Mouse (Mus musculus): ENCODE results near the gene Csnk2a1. TPM values are rescaled to one million over a fixed set of nuclear protein-coding genes. Genes with fewer than 3 reads are reported as not detected.
A peak's percentile ranks its signal among the peaks of the same experiment; 100 is the strongest.

Gene Csnk2a1
- total RNA-seq, 1 experiment from 2014 or later: 103 TPM

DNA sequence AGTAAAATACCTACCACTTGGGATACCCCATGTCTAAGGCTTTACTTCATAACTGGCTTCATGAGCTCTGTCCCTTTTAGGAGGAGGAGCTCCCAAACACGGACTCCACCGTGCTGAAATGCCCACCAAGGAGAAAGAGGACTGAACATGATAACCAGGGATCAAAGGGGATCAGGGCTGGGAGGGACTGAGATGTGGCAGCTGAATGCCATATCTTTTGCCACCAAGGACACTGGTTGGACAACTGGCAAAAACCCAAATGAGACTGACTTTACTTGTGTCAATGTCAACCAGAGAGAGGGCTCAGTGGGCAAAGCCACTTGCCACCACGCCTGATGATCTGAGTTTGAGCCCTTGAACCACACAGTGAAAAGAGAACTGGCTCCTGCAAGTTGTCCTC lies 98.2 kb downstream of the Csnk2a1 start:
- peak; percentile 50 for DNase-seq

DNA sequence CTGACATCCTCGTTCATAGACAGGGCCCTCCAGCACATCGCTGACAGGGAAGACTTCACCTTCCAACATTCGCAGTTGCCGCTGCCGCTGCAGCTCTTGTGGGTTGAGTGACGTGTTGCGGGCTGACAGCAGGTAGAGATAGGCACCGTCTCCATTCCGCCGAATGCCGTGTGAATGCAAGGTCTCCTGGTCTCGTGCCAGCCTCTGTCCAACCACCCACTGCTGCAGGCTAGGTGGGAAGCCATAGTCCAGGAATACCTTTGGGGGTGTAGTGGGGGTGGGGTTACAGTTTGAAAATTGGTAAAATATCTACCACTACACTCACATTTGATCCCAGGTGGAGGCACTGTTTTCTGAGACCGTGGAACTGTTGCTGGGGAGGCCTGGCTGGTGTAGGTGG lies 99.5 kb downstream of the Csnk2a1 start:
- DNase-seq: no peak

- peak; percentile 52 for DNase-seq
Measured at GRCm38 (mm10) chr2:152326654-152327053, 100.0 kb downstream of the Csnk2a1 start.

DNA sequence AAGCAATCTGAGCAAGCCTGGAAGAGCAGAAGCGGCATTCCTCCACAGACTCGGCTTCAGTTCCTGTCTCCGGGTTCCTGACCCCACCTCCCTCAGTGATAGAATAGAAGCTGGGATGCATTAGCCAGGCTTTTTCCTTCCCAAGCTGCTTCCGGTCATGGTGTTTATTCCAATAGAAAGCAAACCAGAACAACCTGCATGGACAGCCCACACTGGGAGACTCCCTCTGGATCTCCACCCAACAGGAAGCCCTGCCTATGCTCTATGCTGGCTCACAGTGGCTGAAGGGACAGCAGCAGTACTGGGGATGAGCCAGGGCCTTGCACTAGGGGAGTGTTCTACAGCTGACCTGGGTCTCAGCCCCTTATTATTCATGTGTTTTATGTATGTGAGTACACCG lies 101.3 kb downstream of the Csnk2a1 start:
- no peak for DNase-seq

DNA sequence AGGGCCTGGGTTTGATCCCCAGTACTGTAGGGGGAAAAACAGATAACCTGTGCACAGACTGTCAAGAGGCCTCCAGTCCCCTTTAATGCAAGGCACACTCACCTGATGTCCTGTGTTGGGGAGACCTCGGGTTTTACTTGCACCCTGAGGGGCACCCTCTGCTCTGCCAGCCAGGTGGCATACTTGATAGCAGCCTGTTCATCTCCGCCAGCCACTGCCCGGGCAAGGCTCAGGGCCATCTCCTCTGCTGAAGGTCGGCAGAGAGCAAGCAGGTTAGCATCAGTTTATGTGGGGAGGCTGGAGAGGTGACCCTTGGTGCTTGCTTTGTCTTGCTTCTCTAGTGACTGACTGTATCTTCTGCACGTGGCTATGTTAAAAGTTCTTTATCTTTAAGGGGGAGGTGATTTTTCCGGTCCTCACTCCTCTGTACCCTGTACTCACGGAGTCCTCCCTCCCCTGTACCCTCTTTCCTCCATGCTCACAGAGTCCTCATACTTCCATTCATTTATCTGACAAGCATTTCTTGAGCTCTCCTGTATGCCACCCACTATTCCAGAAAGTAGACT lies 104.3 kb downstream of the Csnk2a1 start:
- peak; percentile 38 for DNase-seq

Other genes starting within 250 kb of the Csnk2a1 start
- 8.2 and 8.5 TPM in 2 replicates for gene Fam110a, start 246.6 kb upstream of the Csnk2a1 start, total RNA-seq (2021)
- 1.6 and 2.4 TPM in 2 replicates for gene Slc52a3, start 230.3 kb upstream of the Csnk2a1 start, total RNA-seq (2021)
- gene Scrt2, start 145.3 kb upstream of the Csnk2a1 start, total RNA-seq (2021): 0.30 and 0.33 TPM in 2 replicates
- 267 and 289 TPM in 2 replicates for gene Srxn1, start 121.3 kb upstream of the Csnk2a1 start, total RNA-seq (2021)
- gene Tcf15, start 83.3 kb upstream of the Csnk2a1 start, total RNA-seq (2021): 20.2 and 22.0 TPM in 2 replicates
- gene Tbc1d20, start 67.0 kb downstream of the Csnk2a1 start, total RNA-seq (2021): 145 and 149 TPM in 2 replicates
- 104 and 107 TPM in 2 replicates for gene Rbck1, start 105.8 kb downstream of the Csnk2a1 start, total RNA-seq (2021)
- 4.5 and 6.0 TPM in 2 replicates for gene Trib3, start 117.2 kb downstream of the Csnk2a1 start, total RNA-seq (2021)
- gene Nrsn2, start 149.8 kb downstream of the Csnk2a1 start, total RNA-seq (2021): 2.8 and 3.0 TPM in 2 replicates
- gene Sox12, start 171.2 kb downstream of the Csnk2a1 start, total RNA-seq (2021): 14.7 and 16.0 TPM in 2 replicates
- gene Zcchc3, start 188.2 kb downstream of the Csnk2a1 start, total RNA-seq (2021): 8.3 and 9.9 TPM in 2 replicates
- gene 6820408C15Rik, start 188.7 kb downstream of the Csnk2a1 start, total RNA-seq (2021): 0.37 and 0.38 TPM in 2 replicates
- gene Defb23, start 237.8 kb downstream of the Csnk2a1 start, total RNA-seq (2021): not detected in 2 replicates